Mouse (Mus musculus) common myeloid progenitor, adult 5-6 weeks (primary cell): ENCODE data around the gene Tsnax. TPM values are rescaled to one million over a fixed set of nuclear protein-coding genes. Genes with fewer than 3 reads are reported as not detected.

Experiments
- ATAC-seq: replicated peaks from 2 replicates; pipeline ENCODE4 v1.8.0; 2016; ENCODE audit warnings: low read depth, mild to moderate bottlenecking, moderate TSS enrichment, inconsistent platforms; ENCODE audit not compliant: poor library complexity, severe bottlenecking
- total RNA-seq: library from RNA; stranded (forward); fragments of 200-1000, 187-1606 nt; gene quantifications from 2 replicates; pipeline ENCODE4 v1.2.3, GENCODE M21; 2017

Tsnax gene
- total RNA-seq, 1 experiment from 2014 or later: 82.8 TPM

- no peak for ATAC-seq
Measured at GRCm38 (mm10) chr8:125078771-125079384, 66.1 kb downstream of the Tsnax start.

GRCm38 (mm10) chr8:125080388-125081344 lies 67.9 kb downstream of the Tsnax start:
- no peak for ATAC-seq

- ATAC-seq: 0 out of 2 replicates have a peak, but pooled peaks have one; percentile 22
Measured at GRCm38 (mm10) chr8:125083746-125084145, 70.9 kb downstream of the Tsnax start.

Other genes starting within 250 kb of the Tsnax start
- gene Trim67, start 219.9 kb upstream of the Tsnax start, total RNA-seq: not detected in 2 replicates
- 69.3 and 90.7 TPM in 2 replicates for gene Gnpat, start 150.0 kb upstream of the Tsnax start, total RNA-seq
- gene 2810004N23Rik, start 149.9 kb upstream of the Tsnax start, total RNA-seq: 69.2 and 77.3 TPM in 2 replicates
- 15.2 and 16.2 TPM in 2 replicates for gene Exoc8, start 115.3 kb upstream of the Tsnax start, total RNA-seq
- gene Sprtn, start 115.1 kb upstream of the Tsnax start, total RNA-seq: 25.7 and 26.8 TPM in 2 replicates
- 19.4 and 24.8 TPM in 2 replicates for gene Egln1, start 63.7 kb upstream of the Tsnax start, total RNA-seq
- 1.1 and 2.3 TPM in 2 replicates for gene Disc1, start 41.2 kb downstream of the Tsnax start, total RNA-seq